Mouse (Mus musculus) heart, embryonic 11.5 days (tissue): Measurements from ENCODE around the gene Ros1. TPM values are rescaled to one million over a fixed set of nuclear protein-coding genes. Genes with fewer than 3 reads are reported as not detected.

Experiments used
- ATAC-seq: fragments of 200-750 bp; cut with Nextera tagmentation; replicated peaks from 2 replicates; pipeline ENCODE4 v1.8.0; 2017; ENCODE audit warnings: moderate library complexity; ENCODE audit not compliant: insufficient number of reproducible peaks, low FRiP score, low TSS enrichment
- H3K27ac ChIP-seq: fragments of 300-500 bp; sonication (generic); 2 replicates; pipeline ENCODE4 v1.5.1; 2014; ENCODE audit warnings: mild to moderate bottlenecking, low read depth, low read length
- H3K27me3 ChIP-seq: fragments of 300-500 bp; sonication (generic); 2 replicates; pipeline ENCODE4 v1.6.1; 2014; ENCODE audit warnings: mild to moderate bottlenecking, low read length, mixed read lengths; ENCODE audit not compliant: control insufficient read depth, insufficient read depth
- H3K36me3 ChIP-seq: fragments of 300-500 bp; sonication (generic); 2 replicates; pipeline ENCODE4 v1.6.1; 2014; ENCODE audit warnings: mild to moderate bottlenecking, low read length, moderate library complexity, mixed read lengths; ENCODE audit not compliant: control insufficient read depth, insufficient read depth
- H3K4me1 ChIP-seq: fragments of 300-500 bp; sonication (generic); 2 replicates; pipeline ENCODE4 v1.6.1; 2014; ENCODE audit warnings: low read length; ENCODE audit not compliant: control insufficient read depth, insufficient read depth
- H3K4me2 ChIP-seq: fragments of 300-500 bp; sonication (generic); 2 replicates; pipeline ENCODE4 v1.6.1; 2014; ENCODE audit warnings: mild to moderate bottlenecking, moderate library complexity
- H3K4me3 ChIP-seq: fragments of 300-500 bp; sonication (generic); 2 replicates; pipeline ENCODE4 v1.5.1; 2014; ENCODE audit warnings: low read depth, low read length
- H3K9ac ChIP-seq: fragments of 300-500 bp; sonication (generic); 2 replicates; pipeline ENCODE4 v1.6.1; 2014; ENCODE audit warnings: mild to moderate bottlenecking, low read depth, low read length, moderate library complexity
- H3K9me3 ChIP-seq: fragments of 300-500 bp; sonication (generic); replicated peaks from 2 replicates; pipeline ENCODE4 v1.6.1; 2016; ENCODE audit warnings: low read length; ENCODE audit not compliant: control insufficient read depth
- WGBS: fragments of 180-500 bp; shearing (Covaris S2); extraction: QIAGEN DNeasy Blood & Tissue Kit; methylation state at CpG from one replicate; pipeline ENCODE4 v1.1.7; 2014; ENCODE audit not compliant: insufficient replicate concordance; 5-methylcytosine and 5-hydroxymethylcytosine counted together
- polyA plus RNA-seq: library from polyadenylated mRNA; unstranded; fragments of >200 nt; fragmentation: Nextera tagmentation; extraction: Ambion mirVana; gene quantifications from 2 replicates; pipeline ENCODE4 v1.2.1, GENCODE M21; 2014

The Ros1 gene
- polyA plus RNA-seq, 1 experiment from 2014 or later, result not detected

DNA sequence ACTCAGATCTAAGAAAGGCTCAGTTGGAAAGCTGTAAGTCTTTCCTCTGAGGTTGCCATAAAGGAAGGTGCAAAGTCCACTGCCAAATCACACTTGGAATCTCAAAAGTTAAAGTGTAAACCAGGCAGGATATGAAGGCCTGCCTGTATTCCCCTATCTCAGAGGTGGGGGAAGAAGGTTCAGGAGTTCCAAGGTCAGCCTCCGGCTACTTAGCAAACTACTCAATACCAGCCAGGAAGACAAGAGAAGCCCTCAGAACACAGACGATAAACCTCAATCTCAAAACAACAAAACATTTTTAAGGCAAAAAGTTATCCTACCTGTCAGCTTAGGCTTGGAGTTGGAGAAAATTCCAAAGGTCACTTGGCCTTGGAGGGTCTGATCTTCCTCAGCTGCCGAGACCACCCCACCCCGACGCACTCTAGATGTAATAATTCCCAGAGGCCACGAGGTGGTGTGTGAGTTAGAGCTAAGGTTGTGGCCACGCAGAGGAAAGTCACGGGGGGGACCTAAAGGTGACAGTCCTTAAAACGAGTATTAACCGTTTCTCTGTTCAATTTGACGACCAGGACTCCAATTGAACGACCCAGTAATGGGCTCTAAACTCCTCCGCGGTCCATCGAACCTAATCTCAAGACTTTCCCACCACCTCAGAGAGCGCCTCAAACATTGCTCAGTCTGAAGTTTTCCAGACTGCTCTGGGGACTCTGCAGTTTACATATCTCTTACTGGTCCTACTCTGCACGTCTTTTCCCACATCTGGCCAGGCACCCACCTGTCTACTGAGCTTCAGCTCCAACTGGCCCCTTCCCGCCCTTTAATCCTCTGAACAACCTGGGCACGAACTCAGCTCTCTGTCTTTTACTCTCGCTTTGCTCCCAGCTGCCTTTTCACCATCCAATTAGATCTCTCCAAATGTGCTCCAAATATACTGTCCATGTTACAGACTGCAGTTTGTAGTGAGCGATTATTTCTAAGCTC lies 37.4 kb upstream of the Ros1 start:
- WGBS, result 9% methylated on average over 21 of the region's 21 CpGs
- Histone ChIP-seq H3K36me3 (no peaks in the 10 kb centered on the region), H3K4me3 (peak overlapping the region; percentile 82), H3K27ac (no peak overlapping the region), H3K27me3 (no peaks in the 10 kb centered on the region), H3K9me3 (no peaks in the 10 kb centered on the region), H3K4me2 (peak overlapping the region; percentile 87), H3K4me1 (0 out of 2 replicates have a peak, but pooled peaks cover 2% of the 10 kb centered on the region), H3K9ac (0 out of 2 replicates have a peak overlapping the region, but pooled peaks have one; percentile 22)
- no peak for ATAC-seq

DNA sequence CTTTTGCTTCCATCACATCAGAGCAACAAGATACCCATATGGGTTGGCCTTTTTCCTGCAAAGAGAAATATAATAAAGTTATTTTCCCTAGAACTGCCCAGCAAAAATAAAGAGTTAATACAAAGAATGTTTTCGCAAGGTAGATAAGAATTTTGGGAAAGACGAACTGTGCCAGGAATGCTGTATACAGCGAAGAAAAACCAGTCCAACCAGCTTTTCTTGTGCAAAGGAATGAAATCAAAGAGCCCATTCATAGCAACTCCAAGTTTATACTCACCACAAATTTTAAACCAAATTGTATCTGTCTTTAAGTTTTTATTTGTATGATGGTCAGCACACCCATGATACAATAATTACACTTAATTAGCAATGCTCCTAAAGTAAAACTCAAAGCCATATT lies 24.6 kb upstream of the Ros1 start:
- no peak for ATAC-seq
- Histone ChIP-seq H3K4me1 (no peaks in the 10 kb centered on the region), H3K36me3 (no peaks in the 10 kb centered on the region), H3K27me3 (no peaks in the 10 kb centered on the region), H3K4me2 (no peak overlapping the region), H3K9ac (no peak overlapping the region), H3K27ac (no peak overlapping the region), H3K4me3 (no peak overlapping the region), H3K9me3 (no peaks in the 10 kb centered on the region)
- WGBS, result 62% methylated on average over 3 of the region's 3 CpGs

DNA sequence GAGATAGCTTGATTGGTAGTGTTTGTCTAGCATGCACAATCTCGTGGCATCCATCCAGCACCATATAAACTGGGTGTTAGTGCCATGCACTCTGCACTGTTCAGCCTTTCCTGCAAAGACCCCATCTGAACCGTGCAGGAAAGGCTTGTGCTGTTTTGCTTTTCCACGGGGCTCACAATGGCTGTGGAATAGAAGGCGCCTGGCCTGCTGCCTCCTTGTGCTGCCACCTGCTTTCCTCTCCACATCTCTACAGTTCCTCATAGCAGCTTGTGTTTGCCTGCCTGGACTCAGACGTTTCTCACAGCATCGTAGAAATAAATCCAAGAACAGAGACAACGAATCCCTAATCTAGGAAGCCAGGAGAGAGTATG lies 22.5 kb upstream of the Ros1 start:
- Histone ChIP-seq H3K36me3 (no peaks in the 10 kb centered on the region), H3K27me3 (no peaks in the 10 kb centered on the region), H3K27ac (no peak overlapping the region), H3K4me2 (no peak overlapping the region), H3K9ac (no peak overlapping the region), H3K9me3 (no peaks in the 10 kb centered on the region), H3K4me1 (no peaks in the 10 kb centered on the region), H3K4me3 (no peak overlapping the region)
- WGBS, result 50% methylated on average over 7 of the region's 7 CpGs
- ATAC-seq, result no peak

DNA sequence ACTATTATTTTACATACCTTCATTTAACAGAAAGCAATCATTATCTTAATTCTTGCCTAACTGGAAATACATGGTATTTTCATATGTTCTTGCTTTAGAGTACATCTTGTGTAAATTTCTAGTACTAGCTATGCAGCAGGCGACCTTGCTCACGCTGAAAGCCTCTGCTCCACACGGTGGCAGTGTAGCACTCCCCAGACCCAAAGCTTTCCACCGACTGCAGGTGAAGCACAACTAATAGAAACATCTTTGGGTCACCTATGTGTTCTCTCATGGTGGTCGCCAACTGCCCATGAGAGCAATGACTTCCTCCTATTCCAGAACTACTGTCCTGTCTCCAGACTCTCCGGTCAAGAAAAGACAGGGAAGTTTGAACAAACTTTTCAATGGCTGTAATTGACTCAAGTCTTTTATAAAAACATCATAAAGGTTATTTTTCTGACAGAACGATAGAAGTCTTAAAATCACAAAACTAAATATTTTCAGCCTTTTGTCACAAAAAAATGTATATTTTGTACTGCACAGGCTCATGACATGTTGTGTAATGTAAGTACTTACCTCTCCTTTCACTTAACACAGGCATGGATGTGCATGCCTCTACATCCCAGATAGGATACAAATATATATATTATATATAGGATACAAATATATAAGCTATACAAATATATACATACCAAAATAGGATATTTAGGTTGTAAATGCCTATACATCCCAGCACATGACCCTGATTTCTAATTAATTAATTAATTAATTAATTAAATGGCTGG lies 21.9 kb upstream of the Ros1 start:
- ATAC-seq, result no peak
- Histone ChIP-seq H3K27ac (no peak overlapping the region), H3K9me3 (no peaks in the 10 kb centered on the region), H3K4me3 (no peak overlapping the region), H3K4me1 (no peaks in the 10 kb centered on the region), H3K27me3 (no peaks in the 10 kb centered on the region), H3K36me3 (no peaks in the 10 kb centered on the region), H3K9ac (no peak overlapping the region), H3K4me2 (no peak overlapping the region)
- 20% methylated on average over 7 of the region's 7 CpGs for WGBS

DNA sequence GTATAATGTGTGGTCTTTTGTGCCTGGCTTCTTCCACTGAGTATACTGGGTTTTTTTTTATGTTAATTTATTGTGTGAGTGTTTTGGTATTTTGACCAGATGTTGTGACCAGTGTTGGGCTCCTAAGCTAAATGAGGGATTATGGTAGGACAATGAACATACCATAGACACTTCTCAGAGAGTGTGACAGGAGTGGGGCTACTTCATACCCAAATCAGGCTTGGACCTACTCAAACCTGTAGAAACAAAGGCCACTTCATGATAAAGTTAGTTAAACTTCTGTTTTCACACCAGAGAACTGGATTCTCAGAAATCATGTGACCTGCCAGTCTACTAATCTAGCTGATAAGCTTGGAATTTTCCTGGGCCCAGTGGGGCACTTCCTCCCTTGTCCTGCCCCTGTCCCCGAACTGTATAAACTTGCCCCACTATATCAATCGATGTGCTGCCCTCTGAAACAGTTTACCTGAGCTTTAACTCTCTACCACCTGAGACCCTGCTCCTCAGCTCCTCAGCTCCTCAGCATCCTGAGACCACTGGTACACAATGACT lies 20.3 kb upstream of the Ros1 start:
- H3K4me2 ChIP-seq, result no peak overlapping the region
- H3K4me3 ChIP-seq, result no peak overlapping the region
- H3K4me1 ChIP-seq, result no peaks in the 10 kb centered on the region
- ATAC-seq, result no peak
- H3K27me3 ChIP-seq, result no peaks in the 10 kb centered on the region
- H3K9ac ChIP-seq, result no peak overlapping the region
- no peaks in the 10 kb centered on the region for H3K9me3 ChIP-seq
- H3K36me3 ChIP-seq, result no peaks in the 10 kb centered on the region
- WGBS, result 17% methylated on average over 2 of the region's 2 CpGs
- no peak overlapping the region for H3K27ac ChIP-seq

DNA sequence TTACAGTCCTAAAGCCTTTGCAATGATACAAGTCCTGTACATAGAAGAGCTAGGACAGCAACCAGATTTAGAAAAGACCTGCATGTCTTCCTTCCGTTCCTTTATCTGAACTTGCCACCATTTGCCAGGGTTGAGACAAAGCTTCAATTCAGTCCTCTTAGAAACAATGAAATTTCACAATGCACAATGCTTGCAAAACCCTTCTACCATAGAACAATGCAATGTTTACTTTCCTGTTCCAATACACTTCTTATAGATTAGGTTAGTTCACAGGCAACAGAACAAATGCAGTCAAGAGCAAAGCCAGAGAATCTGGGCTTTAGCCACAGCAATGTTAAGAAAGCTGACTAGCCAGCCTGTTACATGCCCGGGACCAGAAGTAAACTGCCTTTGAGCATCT lies 9.0 kb upstream of the Ros1 start:
- 63% methylated on average over 2 of the region's 2 CpGs for WGBS
- Histone ChIP-seq H3K27me3 (no peaks in the 10 kb centered on the region), H3K4me3 (no peak overlapping the region), H3K4me2 (no peak overlapping the region), H3K36me3 (no peaks in the 10 kb centered on the region), H3K9me3 (no peaks in the 10 kb centered on the region), H3K27ac (no peak overlapping the region), H3K9ac (no peak overlapping the region), H3K4me1 (no peaks in the 10 kb centered on the region)
- ATAC-seq, result no peak

DNA sequence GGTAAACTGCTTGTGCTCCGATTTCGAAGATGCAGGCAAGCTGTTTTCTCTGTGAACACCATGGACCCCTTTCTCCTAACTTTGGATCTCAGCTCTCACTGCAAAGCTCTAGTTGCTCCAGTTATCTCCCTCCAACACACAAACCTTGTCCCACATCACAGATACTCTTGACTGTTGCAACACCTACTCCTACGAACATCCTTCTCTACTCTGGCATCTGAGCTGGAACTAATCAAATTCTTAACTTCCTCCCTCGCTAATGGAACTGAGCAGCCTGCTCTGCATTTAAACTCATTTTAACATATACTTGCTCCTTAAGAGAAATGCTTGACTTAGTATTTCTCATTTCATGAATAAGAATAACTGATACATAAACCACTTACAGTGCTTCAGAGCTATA lies 9.1 kb downstream of the Ros1 start:
- no peaks in the 10 kb centered on the region for H3K9me3 ChIP-seq
- no peaks in the 10 kb centered on the region for H3K36me3 ChIP-seq
- H3K4me3 ChIP-seq, result no peak overlapping the region
- no peaks in the 10 kb centered on the region for H3K27me3 ChIP-seq
- no peaks in the 10 kb centered on the region for H3K4me1 ChIP-seq
- no peak for ATAC-seq
- 71% methylated on average over 4 of the region's 4 CpGs for WGBS
- H3K9ac ChIP-seq, result no peak overlapping the region
- H3K4me2 ChIP-seq, result no peak overlapping the region
- H3K27ac ChIP-seq, result no peak overlapping the region

DNA sequence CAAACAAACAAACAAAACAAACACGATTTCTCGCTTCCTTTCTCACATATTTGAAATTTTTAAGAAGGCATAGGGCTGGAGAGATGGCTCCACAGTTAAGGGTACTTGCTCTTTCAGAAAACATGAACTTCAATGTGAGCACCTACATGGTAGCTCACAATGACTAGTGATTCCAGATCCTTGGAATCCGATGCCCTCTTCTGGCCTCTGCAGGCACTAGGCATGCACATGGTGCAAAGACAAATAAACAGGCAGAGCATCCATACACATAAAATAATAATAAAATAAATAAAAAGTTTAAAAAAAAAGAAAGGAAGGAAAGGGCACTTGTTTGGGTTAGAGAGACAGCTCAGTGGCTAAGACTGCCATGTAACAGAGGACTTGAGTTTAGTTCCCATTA lies 12.2 kb downstream of the Ros1 start:
- Histone ChIP-seq H3K4me3 (no peak overlapping the region), H3K4me1 (no peaks in the 10 kb centered on the region), H3K9me3 (no peaks in the 10 kb centered on the region), H3K27ac (no peak overlapping the region), H3K4me2 (no peak overlapping the region), H3K27me3 (no peaks in the 10 kb centered on the region), H3K36me3 (no peaks in the 10 kb centered on the region), H3K9ac (no peak overlapping the region)
- ATAC-seq, result no peak
- 76% methylated on average over 3 of the region's 3 CpGs for WGBS
